Mouse (Mus musculus): ENCODE data around the gene Zfp846. TPM values are rescaled to one million over a fixed set of nuclear protein-coding genes. Genes with fewer than 3 reads are reported as not detected.
A peak's percentile ranks its signal among the peaks of the same experiment; 100 is the strongest.
"Not testable (repeated sequence)": the region's sequence is repeated elsewhere in the genome, so short reads cannot be mapped to it uniquely, and the experiment has no call there.

Zfp846 gene
- polyA plus RNA-seq, 1 experiment from 2014 or later: 22.1 TPM

DNA sequence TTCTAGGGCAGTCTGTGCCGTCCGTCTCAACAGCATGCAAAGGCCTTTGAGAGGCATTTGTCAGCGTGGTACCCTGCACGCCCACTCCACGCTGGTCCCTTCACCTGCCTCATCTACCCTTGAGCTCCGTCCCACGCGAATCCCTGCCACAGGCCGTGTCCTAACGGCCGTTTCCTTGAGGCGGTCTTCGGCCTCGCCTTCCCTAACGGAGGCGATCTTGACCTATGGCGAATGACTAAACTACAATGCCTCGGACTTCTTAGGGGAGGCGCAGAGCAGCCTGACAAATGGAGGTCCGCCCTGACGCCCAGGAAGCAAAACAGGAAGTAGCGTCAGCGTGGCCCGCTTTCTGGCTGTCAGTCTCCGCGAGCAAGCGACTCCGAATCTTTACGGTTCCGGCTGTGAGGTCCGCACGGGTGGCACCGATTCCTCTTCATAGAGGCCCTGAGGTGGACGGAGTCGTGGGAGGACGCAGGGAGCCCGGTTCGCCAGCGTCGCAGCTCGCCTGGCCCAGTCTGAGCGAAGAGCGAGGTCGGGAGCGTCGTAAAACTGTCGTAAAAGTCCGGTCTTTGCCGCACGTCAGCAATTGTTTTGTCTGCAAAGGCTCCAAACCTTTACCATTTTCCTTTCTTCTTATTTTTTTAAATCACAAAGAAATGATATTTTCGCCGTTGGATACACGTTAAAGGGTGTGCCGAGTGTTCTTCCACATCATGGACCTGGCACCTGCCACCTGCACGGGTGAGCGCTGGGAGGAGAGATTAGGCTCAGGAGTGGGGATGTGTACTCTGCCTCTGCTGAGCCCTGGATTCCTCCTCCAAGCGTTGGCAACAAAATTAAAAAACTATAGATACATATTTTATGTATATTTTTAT lies 26.2 kb downstream of the Zfp846 start:
- peak overlapping the region; percentile 64 for H3K4me3 ChIP-seq (ENCODE audit: low read depth, low read length)
- no peak for TF ChIP-seq CTCF (IDR thresholded peaks at IDR 0.05; ENCODE audit: low read depth)
- no peaks in the 10 kb centered on the region for H3K4me1 ChIP-seq (ENCODE audit: insufficient read depth)

GRCm38 (mm10) chr9:20609831-20610464 lies 28.9 kb downstream of the Zfp846 start:
- DNase-seq (no peak), ATAC-seq (ENCODE audit: insufficient read depth) (no peak)
- no peaks in the 10 kb centered on the region for H3K27me3 ChIP-seq (ENCODE audit: insufficient read depth, low read length)
- no peak overlapping the region for H3K27ac ChIP-seq (ENCODE audit: low read depth)
- no peak overlapping the region for H3K4me2 ChIP-seq
- peak; percentile 14; the same call in 1 of the 2 replicates for TF ChIP-seq CTCF (IDR thresholded peaks at IDR 0.05; ENCODE audit: low read depth)
- WGBS: 83% methylated on average over 5 of the region's 5 CpGs
- no peak overlapping the region for H3K4me3 ChIP-seq (ENCODE audit: low read depth, low read length)
- H3K4me1 ChIP-seq (ENCODE audit: insufficient read depth): no peaks in the 10 kb centered on the region
- H3K36me3 ChIP-seq (ENCODE audit: insufficient read depth): no peaks in the 10 kb centered on the region
- H3K9ac ChIP-seq: no peak overlapping the region
- H3K9me3 ChIP-seq (ENCODE audit: low read depth, low read length): no peaks in the 10 kb centered on the region

More for the DNA sequence above, 26.2 kb downstream of the Zfp846 start:
- Histone ChIP-seq H3K27ac (ENCODE audit: low read depth) (peak overlapping the region; percentile 97), H3K9me3 (ENCODE audit: low read depth, low read length) (no peaks in the 10 kb centered on the region), H3K36me3 (ENCODE audit: insufficient read depth) (no peaks in the 10 kb centered on the region), H3K4me2 (peak overlapping the region; percentile 64), H3K27me3 (ENCODE audit: insufficient read depth, low read length) (no peaks in the 10 kb centered on the region), H3K9ac (peak overlapping the region; percentile 86)
- peak; percentile 96 for DNase-seq
- ATAC-seq (ENCODE audit: insufficient read depth): peak; percentile 92
- under 1% methylated on average over 57 of the region's 57 CpGs for WGBS

DNA sequence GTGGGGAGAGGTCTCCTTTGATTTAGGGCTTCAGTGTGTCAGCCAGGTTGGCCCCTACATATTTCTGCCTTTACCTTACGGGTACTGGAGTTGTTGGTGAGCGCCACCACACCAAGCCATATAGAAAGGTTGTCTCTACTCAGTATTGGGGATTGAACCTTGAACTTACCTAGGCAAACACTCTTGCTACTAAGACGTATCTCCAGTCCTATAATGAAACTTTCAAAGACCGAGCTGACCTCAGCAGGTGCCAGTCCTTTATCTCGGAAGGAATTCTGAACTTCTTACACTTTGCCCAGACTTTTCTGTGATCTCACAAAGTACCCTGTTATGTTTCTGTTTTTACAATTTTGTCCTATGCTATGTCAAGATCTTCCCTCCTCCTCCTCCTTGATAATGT lies 30.9 kb downstream of the Zfp846 start:
- DNase-seq: no peak
- Histone ChIP-seq H3K27ac (ENCODE audit: low read depth) (no peak overlapping the region), H3K9ac (no peak overlapping the region), H3K27me3 (ENCODE audit: insufficient read depth, low read length) (no peaks in the 10 kb centered on the region), H3K36me3 (ENCODE audit: insufficient read depth) (no peaks in the 10 kb centered on the region), H3K4me1 (ENCODE audit: insufficient read depth) (no peaks in the 10 kb centered on the region), H3K4me3 (ENCODE audit: low read depth, low read length) (no peak overlapping the region), H3K9me3 (ENCODE audit: low read depth, low read length) (no peaks in the 10 kb centered on the region), H3K4me2 (no peak overlapping the region)
- WGBS: 73% methylated on average over 5 of the region's 5 CpGs
- ATAC-seq (ENCODE audit: insufficient read depth): no peak
- TF ChIP-seq CTCF (IDR thresholded peaks at IDR 0.05; ENCODE audit: low read depth): no peak

GRCm38 (mm10) chr9:20616685-20617084 lies 35.6 kb downstream of the Zfp846 start:
- no peak overlapping the region for H3K9ac ChIP-seq
- peak; percentile 23 for DNase-seq
- peak; percentile 21; the same call in 1 of the 2 replicates for ATAC-seq (ENCODE audit: insufficient read depth)
- no peak overlapping the region for H3K4me2 ChIP-seq
- 78% methylated on average over 2 of the region's 2 CpGs for WGBS
- H3K4me3 ChIP-seq (ENCODE audit: low read depth, low read length): no peak overlapping the region
- no peaks in the 10 kb centered on the region for H3K36me3 ChIP-seq (ENCODE audit: insufficient read depth)
- H3K27me3 ChIP-seq (ENCODE audit: insufficient read depth, low read length): no peaks in the 10 kb centered on the region
- no peaks in the 10 kb centered on the region for H3K9me3 ChIP-seq (ENCODE audit: low read depth, low read length)
- no peak for TF ChIP-seq CTCF (IDR thresholded peaks at IDR 0.05; ENCODE audit: low read depth)
- H3K27ac ChIP-seq (ENCODE audit: low read depth): no peak overlapping the region
- no peaks in the 10 kb centered on the region for H3K4me1 ChIP-seq (ENCODE audit: insufficient read depth)

DNA sequence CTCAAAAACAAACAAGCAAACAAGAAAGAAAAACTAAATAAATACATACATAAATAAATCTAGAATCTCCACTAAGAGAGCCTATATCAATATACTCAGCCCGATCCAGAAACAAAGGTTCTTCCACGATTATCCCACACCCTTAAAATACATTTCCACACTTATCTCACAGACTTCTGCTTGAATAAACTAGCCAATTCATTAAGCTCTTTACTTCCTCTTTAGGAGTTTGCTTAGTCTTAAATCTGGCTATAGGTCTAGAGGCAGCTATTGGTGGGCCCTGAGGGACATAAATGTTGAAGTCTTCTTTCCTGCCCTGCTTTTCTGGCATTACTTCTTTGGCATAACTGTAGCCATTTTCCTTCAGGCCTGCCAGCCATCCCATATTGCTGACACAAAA lies 50.2 kb downstream of the Zfp846 start:
- Histone ChIP-seq H3K4me3 (ENCODE audit: low read depth, low read length) (no peak overlapping the region), H3K4me2 (no peak overlapping the region), H3K27me3 (ENCODE audit: insufficient read depth, low read length) (no peaks in the 10 kb centered on the region), H3K9ac (no peak overlapping the region), H3K27ac (ENCODE audit: low read depth) (no peak overlapping the region), H3K9me3 (ENCODE audit: low read depth, low read length) (no peaks in the 10 kb centered on the region), H3K4me1 (ENCODE audit: insufficient read depth) (no peaks in the 10 kb centered on the region), H3K36me3 (ENCODE audit: insufficient read depth) (no peaks in the 10 kb centered on the region)
- 86% methylated on average over 2 of the region's 2 CpGs for WGBS
- no peak for TF ChIP-seq CTCF (IDR thresholded peaks at IDR 0.05; ENCODE audit: low read depth)
- DNase-seq (no peak), ATAC-seq (ENCODE audit: insufficient read depth) (no peak)

GRCm38 (mm10) chr9:20635676-20636075 lies 54.6 kb downstream of the Zfp846 start:
- WGBS: 86% methylated on average over 8 of the region's 8 CpGs
- not testable (repeated sequence) for H3K27me3 ChIP-seq (ENCODE audit: insufficient read depth, low read length); H3K4me1 ChIP-seq (ENCODE audit: insufficient read depth); H3K4me3 ChIP-seq (ENCODE audit: low read depth, low read length); H3K4me2 ChIP-seq; H3K9ac ChIP-seq; ATAC-seq (ENCODE audit: insufficient read depth); H3K27ac ChIP-seq (ENCODE audit: low read depth); H3K9me3 ChIP-seq (ENCODE audit: low read depth, low read length); DNase-seq
- H3K36me3 ChIP-seq (ENCODE audit: insufficient read depth): peaks cover 23% of the 10 kb centered on the region; the same call in 1 of the 2 replicates

- ATAC-seq (ENCODE audit: insufficient read depth) (no peak), DNase-seq (no peak)
- Histone ChIP-seq H3K9ac (no peak overlapping the region), H3K4me1 (ENCODE audit: insufficient read depth) (no peaks in the 10 kb centered on the region), H3K4me3 (ENCODE audit: low read depth, low read length) (no peak overlapping the region), H3K27ac (ENCODE audit: low read depth) (no peak overlapping the region), H3K4me2 (no peak overlapping the region), H3K36me3 (ENCODE audit: insufficient read depth) (peaks cover 23% of the 10 kb centered on the region; the same call in 1 of the 2 replicates), H3K27me3 (ENCODE audit: insufficient read depth, low read length) (no peaks in the 10 kb centered on the region), H3K9me3 (ENCODE audit: low read depth, low read length) (no peaks in the 10 kb centered on the region)
- 71% methylated on average over 3 of the region's 3 CpGs for WGBS
- TF ChIP-seq CTCF (IDR thresholded peaks at IDR 0.05; ENCODE audit: low read depth): no peak
Measured at GRCm38 (mm10) chr9:20636256-20636655, 55.2 kb downstream of the Zfp846 start.

All from lung, embryonic 14.5 days (tissue).